Mouse (Mus musculus): ENCODE data around the gene Tmem100. TPM values are rescaled to one million over a fixed set of nuclear protein-coding genes. Genes with fewer than 3 reads are reported as not detected.
A peak's percentile ranks its signal among the peaks of the same experiment; 100 is the strongest.

Gene Tmem100
- polyA plus RNA-seq, 1 experiment from 2014 or later: 11.4 TPM

GRCm38 (mm10) chr11:90047271-90047670, 17.1 kb downstream of the Tmem100 start:
- TF ChIP-seq CTCF (IDR thresholded peaks at IDR 0.05; ENCODE audit: low read depth): no peak
- Histone ChIP-seq H3K9me3 (ENCODE audit: control insufficient read depth) (no peaks in the 10 kb centered on the region), H3K9ac (ENCODE audit: low read depth, low read length) (no peak overlapping the region), H3K27me3 (replicated peaks; ENCODE audit: control insufficient read depth, insufficient read depth, low read length) (no peaks in the 10 kb centered on the region), H3K4me3 (ENCODE audit: low read depth, low read length) (no peak overlapping the region), H3K4me2 (replicated peaks; ENCODE audit: low read depth) (no peak overlapping the region), H3K4me1 (replicated peaks; ENCODE audit: control insufficient read depth, insufficient read depth, low read length) (no peaks in the 10 kb centered on the region), H3K27ac (ENCODE audit: low read depth, low read length) (no peak overlapping the region), H3K36me3 (ENCODE audit: control insufficient read depth, insufficient read depth) (no peaks in the 10 kb centered on the region)
- ATAC-seq: no peak
- 64% methylated on average over 9 of the region's 9 CpGs for WGBS

- no peaks in the 10 kb centered on the region for H3K27me3 ChIP-seq (replicated peaks; ENCODE audit: control insufficient read depth, insufficient read depth, low read length)
- no peak overlapping the region for H3K4me3 ChIP-seq (ENCODE audit: low read depth, low read length)
- no peaks in the 10 kb centered on the region for H3K36me3 ChIP-seq (ENCODE audit: control insufficient read depth, insufficient read depth)
- TF ChIP-seq CTCF (IDR thresholded peaks at IDR 0.05; ENCODE audit: low read depth): no peak
- ATAC-seq: no peak
- no peaks in the 10 kb centered on the region for H3K9me3 ChIP-seq (ENCODE audit: control insufficient read depth)
- no peak overlapping the region for H3K4me2 ChIP-seq (replicated peaks; ENCODE audit: low read depth)
- no peaks in the 10 kb centered on the region for H3K4me1 ChIP-seq (replicated peaks; ENCODE audit: control insufficient read depth, insufficient read depth, low read length)
- 89% methylated on average over 7 of the region's 7 CpGs for WGBS
- no peak overlapping the region for H3K27ac ChIP-seq (ENCODE audit: low read depth, low read length)
- H3K9ac ChIP-seq (ENCODE audit: low read depth, low read length): no peak overlapping the region
Observed at GRCm38 (mm10) chr11:90050016-90050415, 19.9 kb downstream of the Tmem100 start.

GRCm38 (mm10) chr11:90052785-90053184, 22.6 kb downstream of the Tmem100 start:
- Histone ChIP-seq H3K27me3 (replicated peaks; ENCODE audit: control insufficient read depth, insufficient read depth, low read length) (no peaks in the 10 kb centered on the region), H3K9me3 (ENCODE audit: control insufficient read depth) (no peaks in the 10 kb centered on the region), H3K9ac (ENCODE audit: low read depth, low read length) (no peak overlapping the region), H3K4me2 (replicated peaks; ENCODE audit: low read depth) (no peak overlapping the region), H3K4me1 (replicated peaks; ENCODE audit: control insufficient read depth, insufficient read depth, low read length) (no peaks in the 10 kb centered on the region), H3K27ac (ENCODE audit: low read depth, low read length) (no peak overlapping the region), H3K4me3 (ENCODE audit: low read depth, low read length) (no peak overlapping the region), H3K36me3 (ENCODE audit: control insufficient read depth, insufficient read depth) (no peaks in the 10 kb centered on the region)
- no peak for ATAC-seq
- WGBS: 78% methylated on average over 7 of the region's 7 CpGs
- TF ChIP-seq CTCF (IDR thresholded peaks at IDR 0.05; ENCODE audit: low read depth): no peak

DNA sequence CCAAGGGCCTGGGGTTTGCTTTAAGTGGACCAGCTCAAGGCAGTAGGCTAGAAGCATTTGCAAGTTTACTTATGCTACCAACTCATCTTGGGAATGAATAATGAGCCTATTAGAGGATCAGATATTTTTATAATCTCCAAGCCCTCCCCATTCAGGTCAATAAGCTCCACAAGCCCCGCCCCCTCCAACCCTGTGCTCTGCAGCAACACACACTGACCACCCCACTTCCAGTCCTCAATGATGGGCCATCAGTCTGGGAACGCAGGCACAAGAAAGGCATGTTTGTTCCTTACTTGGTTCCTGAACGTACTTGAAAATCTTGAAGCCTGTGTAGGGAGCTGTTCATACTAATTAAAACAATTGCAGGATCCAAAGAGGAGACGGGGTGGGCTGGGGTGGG, 23.7 kb downstream of the Tmem100 start:
- ATAC-seq: no peak
- H3K27me3 ChIP-seq (replicated peaks; ENCODE audit: control insufficient read depth, insufficient read depth, low read length): no peaks in the 10 kb centered on the region
- WGBS: 61% methylated on average over 4 of the region's 4 CpGs

GRCm38 (mm10) chr11:90054401-90054800, 24.3 kb downstream of the Tmem100 start:
- no peaks in the 10 kb centered on the region for H3K27me3 ChIP-seq (replicated peaks; ENCODE audit: control insufficient read depth, insufficient read depth, low read length)
- H3K4me2 ChIP-seq (replicated peaks; ENCODE audit: low read depth): no peak overlapping the region
- no peak for ATAC-seq
- H3K4me3 ChIP-seq (ENCODE audit: low read depth, low read length): no peak overlapping the region
- TF ChIP-seq CTCF (IDR thresholded peaks at IDR 0.05; ENCODE audit: low read depth): no peak
- H3K4me1 ChIP-seq (replicated peaks; ENCODE audit: control insufficient read depth, insufficient read depth, low read length): no peaks in the 10 kb centered on the region
- no peak overlapping the region for H3K9ac ChIP-seq (ENCODE audit: low read depth, low read length)
- no peaks in the 10 kb centered on the region for H3K36me3 ChIP-seq (ENCODE audit: control insufficient read depth, insufficient read depth)
- 0 out of 2 replicates have a peak, but pooled peaks cover 4% of the 10 kb centered on the region for H3K9me3 ChIP-seq (ENCODE audit: control insufficient read depth)
- H3K27ac ChIP-seq (ENCODE audit: low read depth, low read length): no peak overlapping the region
- 53% methylated on average over 7 of the region's 7 CpGs for WGBS

More for the DNA sequence above, 23.7 kb downstream of the Tmem100 start:
- Histone ChIP-seq H3K36me3 (ENCODE audit: control insufficient read depth, insufficient read depth) (no peaks in the 10 kb centered on the region), H3K4me1 (replicated peaks; ENCODE audit: control insufficient read depth, insufficient read depth, low read length) (no peaks in the 10 kb centered on the region), H3K4me3 (ENCODE audit: low read depth, low read length) (no peak overlapping the region), H3K4me2 (replicated peaks; ENCODE audit: low read depth) (no peak overlapping the region), H3K9ac (ENCODE audit: low read depth, low read length) (no peak overlapping the region), H3K27ac (ENCODE audit: low read depth, low read length) (no peak overlapping the region), H3K9me3 (ENCODE audit: control insufficient read depth) (no peaks in the 10 kb centered on the region)
- no peak for TF ChIP-seq CTCF (IDR thresholded peaks at IDR 0.05; ENCODE audit: low read depth)

DNA sequence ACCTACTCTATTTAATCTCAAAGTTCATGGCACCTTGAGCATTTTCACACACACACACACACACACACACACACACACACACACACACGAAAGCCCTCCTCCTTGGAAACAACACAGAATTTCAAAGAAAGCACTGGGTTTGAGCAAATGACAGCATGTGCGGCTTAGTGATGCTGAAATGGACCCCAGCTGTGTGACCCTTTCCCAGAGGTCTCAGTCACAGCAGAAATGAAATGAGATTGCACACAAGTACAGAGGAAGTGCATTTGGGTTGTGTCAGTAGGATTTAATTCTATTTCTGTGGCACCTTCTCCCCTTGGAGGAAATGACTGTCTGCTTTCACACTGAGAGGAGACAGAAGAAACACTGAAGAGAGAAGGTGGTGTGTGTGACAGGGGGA, 26.9 kb downstream of the Tmem100 start:
- Histone ChIP-seq H3K27ac (ENCODE audit: low read depth, low read length) (no peak overlapping the region), H3K4me3 (ENCODE audit: low read depth, low read length) (no peak overlapping the region), H3K27me3 (replicated peaks; ENCODE audit: control insufficient read depth, insufficient read depth, low read length) (no peaks in the 10 kb centered on the region), H3K4me1 (replicated peaks; ENCODE audit: control insufficient read depth, insufficient read depth, low read length) (no peaks in the 10 kb centered on the region), H3K4me2 (replicated peaks; ENCODE audit: low read depth) (no peak overlapping the region), H3K36me3 (ENCODE audit: control insufficient read depth, insufficient read depth) (no peaks in the 10 kb centered on the region), H3K9me3 (ENCODE audit: control insufficient read depth) (0 out of 2 replicates have a peak, but pooled peaks cover 4% of the 10 kb centered on the region), H3K9ac (ENCODE audit: low read depth, low read length) (no peak overlapping the region)
- no peak for TF ChIP-seq CTCF (IDR thresholded peaks at IDR 0.05; ENCODE audit: low read depth)
- 75% methylated on average over 2 of the region's 2 CpGs for WGBS
- no peak for ATAC-seq

DNA sequence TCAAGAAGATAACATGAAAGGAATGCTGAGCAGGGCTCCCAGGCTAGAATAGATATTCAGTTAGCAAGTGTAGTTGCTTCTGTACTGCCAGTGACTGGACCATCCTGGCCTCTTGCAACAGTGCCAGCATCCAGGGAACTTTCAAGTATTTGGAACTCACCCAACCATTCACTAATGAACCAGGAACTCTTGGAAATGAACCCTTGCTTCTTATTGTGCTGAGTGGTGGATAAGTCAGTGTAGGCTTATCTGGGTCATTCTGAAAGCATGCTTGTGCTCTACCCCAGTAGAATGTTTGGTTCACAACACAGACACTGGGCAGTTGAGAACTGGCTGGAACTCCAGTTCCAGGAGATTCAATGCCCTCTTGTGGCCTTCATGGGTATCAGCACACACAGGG, 29.1 kb downstream of the Tmem100 start:
- ATAC-seq: no peak
- Histone ChIP-seq H3K4me2 (replicated peaks; ENCODE audit: low read depth) (no peak overlapping the region), H3K4me1 (replicated peaks; ENCODE audit: control insufficient read depth, insufficient read depth, low read length) (no peaks in the 10 kb centered on the region), H3K9me3 (ENCODE audit: control insufficient read depth) (0 out of 2 replicates have a peak, but pooled peaks cover 4% of the 10 kb centered on the region), H3K27me3 (replicated peaks; ENCODE audit: control insufficient read depth, insufficient read depth, low read length) (no peaks in the 10 kb centered on the region), H3K9ac (ENCODE audit: low read depth, low read length) (no peak overlapping the region), H3K36me3 (ENCODE audit: control insufficient read depth, insufficient read depth) (no peaks in the 10 kb centered on the region), H3K27ac (ENCODE audit: low read depth, low read length) (no peak overlapping the region), H3K4me3 (ENCODE audit: low read depth, low read length) (no peak overlapping the region)
- TF ChIP-seq CTCF (IDR thresholded peaks at IDR 0.05; ENCODE audit: low read depth): 0 out of 2 replicates have a peak, but pooled peaks have one; percentile 2

All from intestine, postnatal 0 days (tissue).